Mouse (Mus musculus): Measurements from ENCODE around the gene Itpr3.

- TF ChIP-seq CTCF (IDR thresholded peaks at IDR 0.05; ENCODE audit: low read depth, low read length) (no peak), POLR2A (IDR thresholded peaks at IDR 0.05; ENCODE audit: extremely low read depth, insufficient read depth, low read length) (no peak)
Observed at GRCm38 (mm10) chr17:27090068-27090467, 33.0 kb downstream of the Itpr3 start.
